Mouse (Mus musculus): ENCODE results near the gene Fam124a. TPM values are rescaled to one million over a fixed set of nuclear protein-coding genes. Genes with fewer than 3 reads are reported as not detected.

Fam124a gene
- polyA plus RNA-seq, 1 experiment from 2014 or later, result 3.7 TPM

DNA sequence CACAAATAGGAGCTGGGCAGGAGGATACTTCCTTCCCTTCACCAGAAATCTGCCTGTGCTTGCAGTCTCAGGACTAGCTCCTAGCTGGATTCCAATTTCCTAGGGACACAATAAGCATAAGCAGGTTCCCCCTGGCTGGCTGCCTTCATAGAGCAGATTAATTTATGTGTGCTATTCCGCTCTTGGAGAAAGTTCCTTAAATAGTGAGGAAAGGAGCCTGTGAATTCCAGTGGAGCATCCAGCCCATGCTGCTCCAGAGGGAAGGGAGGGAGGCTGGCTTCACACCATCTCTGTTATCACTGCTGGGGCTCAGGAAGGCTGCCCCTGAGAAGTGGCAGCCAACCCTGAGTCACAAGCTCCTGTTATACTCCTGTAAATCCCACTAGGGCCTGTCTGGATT lies 46.7 kb downstream of the Fam124a start:
- Histone ChIP-seq H3K4me2 (replicated peaks; ENCODE audit: low read depth) (no peak overlapping the region), H3K27ac (replicated peaks) (peak overlapping the region; percentile 35), H3K9me3 (ENCODE audit: control insufficient read depth, low read length) (no peaks in the 10 kb centered on the region), H3K27me3 (ENCODE audit: control insufficient read depth, insufficient read depth, low read length) (no peaks in the 10 kb centered on the region), H3K4me1 (replicated peaks; ENCODE audit: control insufficient read depth, insufficient read depth) (no peaks in the 10 kb centered on the region), H3K9ac (ENCODE audit: low read length) (no peak overlapping the region), H3K4me3 (ENCODE audit: low read depth, low read length) (no peak overlapping the region), H3K36me3 (ENCODE audit: control insufficient read depth, insufficient read depth, low read length) (no peaks in the 10 kb centered on the region)
- no peak for TF ChIP-seq CTCF (IDR thresholded peaks at IDR 0.05; ENCODE audit: low read depth)
- no peak for TF ChIP-seq EP300 (optimal IDR thresholded peaks at IDR 0.05)
- 40% methylated on average over 1 of the region's 1 CpGs for WGBS
- DNase-seq (ENCODE audit: low spot score), result no peak
- no peak for ATAC-seq (ENCODE audit: low FRiP score, low TSS enrichment)

DNA sequence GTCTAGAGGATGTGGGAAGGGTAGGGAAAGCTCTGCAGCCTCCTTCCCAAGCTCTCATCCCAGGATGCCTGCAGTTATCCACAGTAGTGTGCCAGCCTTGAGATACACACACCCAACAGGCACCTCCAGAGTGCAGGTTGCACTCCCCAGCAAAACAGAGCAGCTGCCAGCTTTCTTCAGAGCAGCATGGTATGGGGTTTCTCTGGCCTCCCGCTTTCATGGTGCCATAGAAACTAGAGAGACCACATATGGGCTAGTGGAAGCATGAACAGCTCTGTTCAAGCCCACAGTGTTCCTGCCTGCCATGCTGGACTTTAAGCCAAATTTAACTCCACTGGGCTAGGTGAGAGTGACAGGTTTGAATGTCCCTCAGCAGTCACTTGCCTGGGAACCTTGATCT lies 47.3 kb downstream of the Fam124a start:
- Histone ChIP-seq H3K4me1 (replicated peaks; ENCODE audit: control insufficient read depth, insufficient read depth) (no peaks in the 10 kb centered on the region), H3K27me3 (ENCODE audit: control insufficient read depth, insufficient read depth, low read length) (no peaks in the 10 kb centered on the region), H3K36me3 (ENCODE audit: control insufficient read depth, insufficient read depth, low read length) (no peaks in the 10 kb centered on the region), H3K27ac (replicated peaks) (peak overlapping the region; percentile 35; the same call in 1 of the 2 replicates), H3K4me3 (ENCODE audit: low read depth, low read length) (no peak overlapping the region), H3K9ac (ENCODE audit: low read length) (no peak overlapping the region), H3K9me3 (ENCODE audit: control insufficient read depth, low read length) (no peaks in the 10 kb centered on the region), H3K4me2 (replicated peaks; ENCODE audit: low read depth) (no peak overlapping the region)
- ATAC-seq (ENCODE audit: low FRiP score, low TSS enrichment), result no peak
- DNase-seq (ENCODE audit: low spot score), result no peak
- no peak for TF ChIP-seq CTCF (IDR thresholded peaks at IDR 0.05; ENCODE audit: low read depth)
- no peak for TF ChIP-seq EP300 (optimal IDR thresholded peaks at IDR 0.05)
- WGBS, result 95% methylated on average over 1 of the region's 1 CpGs

DNA sequence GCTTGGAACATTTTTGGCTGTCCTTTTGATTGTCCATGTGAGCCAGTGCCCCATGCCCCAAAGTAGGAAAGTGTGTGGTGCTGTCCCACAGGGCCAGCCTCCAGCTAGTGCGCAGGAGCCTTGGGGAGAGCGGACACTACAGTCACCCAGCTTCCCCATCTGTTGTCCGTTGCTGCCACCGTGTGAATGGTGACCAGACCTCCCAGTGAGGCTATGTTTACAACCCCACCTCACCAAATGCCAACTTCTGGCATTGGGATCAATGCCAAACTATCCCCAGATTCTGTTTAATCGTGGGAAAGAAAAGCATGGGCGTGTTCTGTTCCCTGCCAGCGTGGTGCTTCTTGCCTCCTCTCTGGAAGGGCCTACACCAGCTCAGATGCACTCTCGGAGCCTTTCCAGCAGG lies 52.3 kb downstream of the Fam124a start:
- peak; percentile 52 for TF ChIP-seq CTCF (IDR thresholded peaks at IDR 0.05; ENCODE audit: low read depth)
- no peak for TF ChIP-seq EP300 (optimal IDR thresholded peaks at IDR 0.05)
- Histone ChIP-seq H3K4me2 (replicated peaks; ENCODE audit: low read depth) (no peak overlapping the region), H3K27ac (replicated peaks) (no peak overlapping the region), H3K4me3 (ENCODE audit: low read depth, low read length) (no peak overlapping the region), H3K36me3 (ENCODE audit: control insufficient read depth, insufficient read depth, low read length) (no peaks in the 10 kb centered on the region), H3K9ac (ENCODE audit: low read length) (no peak overlapping the region), H3K9me3 (ENCODE audit: control insufficient read depth, low read length) (no peaks in the 10 kb centered on the region), H3K27me3 (ENCODE audit: control insufficient read depth, insufficient read depth, low read length) (no peaks in the 10 kb centered on the region), H3K4me1 (replicated peaks; ENCODE audit: control insufficient read depth, insufficient read depth) (no peaks in the 10 kb centered on the region)
- WGBS, result 61% methylated on average over 8 of the region's 8 CpGs
- ATAC-seq (ENCODE audit: low FRiP score, low TSS enrichment), result no peak
- DNase-seq (ENCODE audit: low spot score), result no peak

DNA sequence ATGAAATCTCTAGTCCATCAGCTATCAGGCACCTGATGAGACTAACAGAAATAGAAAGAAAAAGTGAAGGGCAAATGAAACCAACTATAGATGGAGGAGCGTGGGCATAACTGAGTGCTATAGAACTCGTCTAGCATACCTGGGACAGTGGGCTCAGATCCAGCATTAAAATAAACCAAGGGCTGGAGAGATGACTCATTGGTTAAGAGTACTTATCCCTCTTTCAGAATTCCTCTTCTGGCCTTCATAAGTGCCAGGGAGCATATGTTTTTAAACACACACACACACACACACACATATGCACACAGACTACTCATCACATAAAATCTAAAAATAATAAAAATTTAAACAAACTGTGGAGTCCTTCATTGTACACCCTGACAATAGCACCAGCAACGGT lies 54.4 kb downstream of the Fam124a start:
- DNase-seq (ENCODE audit: low spot score), result no peak
- H3K4me2 ChIP-seq (replicated peaks; ENCODE audit: low read depth), result no peak overlapping the region
- no peaks in the 10 kb centered on the region for H3K4me1 ChIP-seq (replicated peaks; ENCODE audit: control insufficient read depth, insufficient read depth)
- H3K27me3 ChIP-seq (ENCODE audit: control insufficient read depth, insufficient read depth, low read length), result no peaks in the 10 kb centered on the region
- no peak for TF ChIP-seq CTCF (IDR thresholded peaks at IDR 0.05; ENCODE audit: low read depth)
- TF ChIP-seq EP300 (optimal IDR thresholded peaks at IDR 0.05), result no peak
- no peak for ATAC-seq (ENCODE audit: low FRiP score, low TSS enrichment)
- H3K36me3 ChIP-seq (ENCODE audit: control insufficient read depth, insufficient read depth, low read length), result no peaks in the 10 kb centered on the region
- no peak overlapping the region for H3K4me3 ChIP-seq (ENCODE audit: low read depth, low read length)
- no peak overlapping the region for H3K27ac ChIP-seq (replicated peaks)
- H3K9ac ChIP-seq (ENCODE audit: low read length), result no peak overlapping the region
- no peaks in the 10 kb centered on the region for H3K9me3 ChIP-seq (ENCODE audit: control insufficient read depth, low read length)
- 52% methylated on average over 3 of the region's 3 CpGs for WGBS

DNA sequence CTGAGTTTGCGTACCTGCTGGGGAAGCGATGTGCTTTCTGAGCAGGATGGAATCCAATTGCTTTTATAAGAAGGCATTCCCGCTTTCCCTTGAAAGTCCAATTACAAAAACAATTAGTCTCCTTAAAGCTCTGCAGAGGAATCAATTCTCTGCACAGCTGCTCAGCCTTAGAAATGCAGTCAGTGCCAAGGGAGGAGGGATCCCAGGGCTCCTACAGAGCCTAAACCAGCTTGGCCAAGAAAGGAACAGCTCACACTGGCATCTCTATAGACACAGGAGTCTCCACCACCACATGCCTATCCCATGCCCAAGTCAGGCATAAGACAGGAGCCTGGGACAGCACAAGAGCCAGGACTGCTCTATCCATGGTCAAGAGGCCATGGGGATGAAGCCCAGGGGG lies 66.9 kb downstream of the Fam124a start:
- Histone ChIP-seq H3K27ac (replicated peaks) (no peak overlapping the region), H3K9ac (ENCODE audit: low read length) (no peak overlapping the region), H3K4me1 (replicated peaks; ENCODE audit: control insufficient read depth, insufficient read depth) (no peaks in the 10 kb centered on the region), H3K27me3 (ENCODE audit: control insufficient read depth, insufficient read depth, low read length) (no peaks in the 10 kb centered on the region), H3K4me3 (ENCODE audit: low read depth, low read length) (no peak overlapping the region), H3K9me3 (ENCODE audit: control insufficient read depth, low read length) (no peaks in the 10 kb centered on the region), H3K36me3 (ENCODE audit: control insufficient read depth, insufficient read depth, low read length) (no peaks in the 10 kb centered on the region), H3K4me2 (replicated peaks; ENCODE audit: low read depth) (no peak overlapping the region)
- 80% methylated on average over 3 of the region's 3 CpGs for WGBS
- no peak for TF ChIP-seq EP300 (optimal IDR thresholded peaks at IDR 0.05)
- TF ChIP-seq CTCF (IDR thresholded peaks at IDR 0.05; ENCODE audit: low read depth), result no peak
- no peak for ATAC-seq (ENCODE audit: low FRiP score, low TSS enrichment)
- no peak for DNase-seq (ENCODE audit: low spot score)

DNA sequence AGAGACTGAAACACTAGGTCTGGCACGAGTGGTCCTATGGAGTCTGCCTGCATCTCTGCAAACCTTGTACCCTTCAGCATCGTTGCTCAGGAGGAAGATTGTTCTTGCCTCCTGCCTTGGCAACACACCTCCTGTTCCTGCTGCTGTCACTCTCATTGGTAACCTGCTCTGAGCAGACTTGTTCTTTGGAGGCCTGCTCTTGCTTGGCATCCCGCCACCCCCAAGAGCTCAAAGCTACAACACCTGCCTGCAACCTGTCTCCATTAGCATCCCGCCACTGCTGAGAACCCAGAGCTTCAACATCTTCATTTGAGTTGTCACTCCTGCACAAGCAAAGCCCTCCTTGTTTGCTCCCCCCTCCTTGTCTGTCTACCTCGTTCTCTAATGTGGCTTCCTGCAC lies 72.4 kb downstream of the Fam124a start:
- H3K4me2 ChIP-seq (replicated peaks; ENCODE audit: low read depth), result no peak overlapping the region
- WGBS, result 91% methylated on average over 5 of the region's 5 CpGs

More for the DNA sequence above, 72.4 kb downstream of the Fam124a start:
- H3K27ac ChIP-seq (replicated peaks), result no peak overlapping the region
- DNase-seq (ENCODE audit: low spot score), result no peak
- H3K27me3 ChIP-seq (ENCODE audit: control insufficient read depth, insufficient read depth, low read length), result no peaks in the 10 kb centered on the region
- no peaks in the 10 kb centered on the region for H3K9me3 ChIP-seq (ENCODE audit: control insufficient read depth, low read length)
- no peak for ATAC-seq (ENCODE audit: low FRiP score, low TSS enrichment)
- H3K36me3 ChIP-seq (ENCODE audit: control insufficient read depth, insufficient read depth, low read length), result no peaks in the 10 kb centered on the region
- H3K4me3 ChIP-seq (ENCODE audit: low read depth, low read length), result no peak overlapping the region
- no peaks in the 10 kb centered on the region for H3K4me1 ChIP-seq (replicated peaks; ENCODE audit: control insufficient read depth, insufficient read depth)
- TF ChIP-seq EP300 (optimal IDR thresholded peaks at IDR 0.05) (no peak), CTCF (IDR thresholded peaks at IDR 0.05; ENCODE audit: low read depth) (no peak)
- H3K9ac ChIP-seq (ENCODE audit: low read length), result no peak overlapping the region
